Mouse (Mus musculus): ENCODE data around the gene Gse1. TPM values are rescaled to one million over a fixed set of nuclear protein-coding genes. Genes with fewer than 3 reads are reported as not detected.
A peak's percentile ranks its signal among the peaks of the same experiment; 100 is the strongest.

Gene Gse1
- total and polyA plus RNA-seq, 3 experiments: 23.6 to 128 (median 66.9) TPM

DNA sequence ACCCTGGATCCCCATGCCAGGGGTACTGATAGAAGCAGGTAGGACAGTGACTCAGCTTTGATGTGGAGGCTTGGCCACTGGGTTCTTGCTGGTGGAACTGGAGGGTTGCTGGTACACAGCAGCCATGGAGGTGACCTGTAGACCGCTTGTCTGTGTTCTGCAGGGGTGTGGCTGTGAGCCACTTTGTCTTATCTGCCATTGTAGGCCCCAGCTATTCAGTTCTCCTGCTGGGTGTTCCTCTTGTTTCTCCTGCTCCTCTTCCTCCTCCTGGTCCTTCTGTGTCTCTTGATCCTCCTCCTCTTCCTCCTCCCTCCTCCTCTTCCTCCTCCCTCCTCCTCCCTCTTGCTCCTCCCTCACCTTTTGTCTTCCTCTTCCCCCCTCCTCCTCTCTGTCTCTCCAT is 296.9 kb downstream of the Gse1 start (continued):
- no peak for TF ChIP-seq RAD21 (IDR thresholded peaks at IDR 0.05; ENCODE audit: low read depth, low read length)

DNA sequence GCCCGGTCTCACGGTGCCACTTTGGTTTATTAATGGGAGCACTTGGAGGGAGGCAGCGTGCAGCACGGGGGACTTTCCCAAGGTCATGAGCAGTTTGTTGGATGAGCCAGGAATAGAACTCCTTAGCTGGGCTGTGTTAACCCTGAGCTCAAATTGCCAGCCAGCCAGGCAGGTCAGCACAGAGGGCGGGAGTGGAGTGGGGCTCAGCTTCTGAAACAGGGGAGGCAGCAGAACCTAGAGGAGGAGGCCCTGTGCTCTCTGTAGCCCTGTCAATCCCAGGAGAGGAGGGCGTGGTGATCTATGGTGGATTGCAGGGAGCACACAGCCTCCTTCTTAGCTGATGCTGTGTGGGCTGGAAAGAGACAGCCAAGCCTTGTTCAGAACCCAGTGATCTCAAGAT is 297.6 kb downstream of the Gse1 start:
- Histone ChIP-seq H3K9me3 (replicated peaks; ENCODE audit: insufficient read depth, low read length) (no peaks in the 10 kb centered on the region), H3K79me2 (ENCODE audit: control insufficient read depth, insufficient read depth, low read length, poor library complexity) (peaks cover 90% of the 10 kb centered on the region), H3K9ac (ENCODE audit: control insufficient read depth, low read depth, low read length, poor library complexity, severe bottlenecking) (no peak overlapping the region), H3K4me3 (ENCODE audit: control insufficient read depth in 1 of 2, insufficient read depth in 1 of 2, low read depth in 2 of 2, low read length in 2 of 2) (no peak overlapping the region), H3K4me1 (ENCODE audit: control insufficient read depth in 1 of 2, insufficient read depth in 2 of 2, low read length in 2 of 2) (peaks cover 0 to 35% of the 10 kb centered on the region in 2 experiments; a peak in 3 of 4 replicates), H3K27ac (ENCODE audit: control insufficient read depth, low read depth, low read length) (0 out of 2 replicates have a peak overlapping the region, but pooled peaks have one; percentile 7), H3K36me3 (ENCODE audit: control insufficient read depth in 1 of 2, insufficient read depth in 2 of 2, low read length in 2 of 2) (peaks cover 2 to 30% of the 10 kb centered on the region in 2 experiments; a peak in 3 of 4 replicates), H3K27me3 (ENCODE audit: control insufficient read depth in 1 of 2, insufficient read depth in 2 of 2, low read length in 2 of 2) (no peaks in the 10 kb centered on the region)
- DNase-seq (ENCODE audit: low read depth, low spot score): no peak
- TF ChIP-seq CTCF (IDR thresholded peaks at IDR 0.05 in 2 of 3, conservative IDR thresholded peaks at IDR 0.05 in 1 of 3; ENCODE audit: control insufficient read depth in 1 of 3, insufficient read depth in 1 of 3, low read depth in 2 of 3, low read length in 3 of 3, poor library complexity in 1 of 3, severe bottlenecking in 1 of 3) (no peak), ETS1 (IDR thresholded peaks at IDR 0.05; ENCODE audit: low read depth, low read length) (no peak), CHD1 (IDR thresholded peaks at IDR 0.05; ENCODE audit: low read depth, low read length) (no peak), JUND (IDR thresholded peaks at IDR 0.05; ENCODE audit: low read depth, low read length) (no peak), RCOR1 (IDR thresholded peaks at IDR 0.05; ENCODE audit: low read depth, low read length) (no peak), TCF12 (IDR thresholded peaks at IDR 0.05; ENCODE audit: low read depth, low read length) (no peak), POLR2AphosphoS2 (IDR thresholded peaks at IDR 0.05; ENCODE audit: low read length) (no peak), TAL1 (IDR thresholded peaks at IDR 0.05; ENCODE audit: low read length) (no peak), MEF2A (IDR thresholded peaks at IDR 0.05; ENCODE audit: extremely low read depth, insufficient replicate concordance, low read depth, low read length, poor library complexity, severe bottlenecking) (no peak), GATA1 (IDR thresholded peaks at IDR 0.05; ENCODE audit: low read depth, low read length) (no peak), ZC3H11A (IDR thresholded peaks at IDR 0.05; ENCODE audit: low read depth, low read length) (no peak), TBP (IDR thresholded peaks at IDR 0.05; ENCODE audit: low read depth, low read length) (no peak), USF2 (IDR thresholded peaks at IDR 0.05; ENCODE audit: borderline replicate concordance in 1 of 2, insufficient read depth in 1 of 2, low read depth in 1 of 2, low read length in 2 of 2) (no peak), SMC3 (IDR thresholded peaks at IDR 0.05; ENCODE audit: low read depth, low read length) (no peak), NELFE (IDR thresholded peaks at IDR 0.05; ENCODE audit: low read depth, low read length) (no peak), HCFC1 (IDR thresholded peaks at IDR 0.05; ENCODE audit: low read depth, low read length) (no peak), MAX (IDR thresholded peaks at IDR 0.05; ENCODE audit: low read length) (no peak), MAZ (IDR thresholded peaks at IDR 0.05; ENCODE audit: low read depth, low read length) (no peak), POLR2A (IDR thresholded peaks at IDR 0.05; ENCODE audit: control insufficient read depth in 1 of 2, insufficient read depth in 1 of 2, low read depth in 1 of 2, low read length in 2 of 2, poor library complexity in 1 of 2) (no peak), CHD2 (IDR thresholded peaks at IDR 0.05; ENCODE audit: low read length) (no peak)

Measured in MEL (cell line).